Mouse (Mus musculus): ENCODE measurements at regions not wholly inside any gene's neighbourhood (a gene's known extent, or its start where the extent isn't known, plus 50 kb on each side); places are given as distances from the start of the nearest gene placed in this dataset.
"Not testable (repeated sequence)": the region's sequence is repeated elsewhere in the genome, so short reads cannot be mapped to it uniquely, and the experiment has no call there.

- H3K27me3 ChIP-seq (ENCODE audit: control insufficient read depth, insufficient read depth, low read length, poor library complexity, severe bottlenecking) = no peaks in the 10 kb centered on the region
- no peak for DNase-seq (ENCODE audit: low read depth, low spot score)
- H3K36me3 ChIP-seq (ENCODE audit: control insufficient read depth, insufficient read depth, low read length, poor library complexity, severe bottlenecking) = no peaks in the 10 kb centered on the region
Measured at GRCm38 (mm10) chr14:45773326-45773725, 115.4 kb upstream of the Ddhd1 start.

- Histone ChIP-seq H3K27me3 (ENCODE audit: control insufficient read depth, insufficient read depth, low read length, poor library complexity, severe bottlenecking) (no peaks in the 10 kb centered on the region), H3K36me3 (ENCODE audit: control insufficient read depth, insufficient read depth, low read length, poor library complexity, severe bottlenecking) (no peaks in the 10 kb centered on the region)
- no peak for DNase-seq (ENCODE audit: low read depth, low spot score)
Measured at GRCm38 (mm10) chr14:45781850-45782249, 123.9 kb upstream of the Ddhd1 start.

GRCm38 (mm10) chr14:45794980-45795379 lies 137.0 kb upstream of the Ddhd1 start:
- Histone ChIP-seq H3K36me3 (ENCODE audit: control insufficient read depth, insufficient read depth, low read length, poor library complexity, severe bottlenecking) (no peaks in the 10 kb centered on the region), H3K27me3 (ENCODE audit: control insufficient read depth, insufficient read depth, low read length, poor library complexity, severe bottlenecking) (no peaks in the 10 kb centered on the region)
- DNase-seq (ENCODE audit: low read depth, low spot score) = no peak

GRCm38 (mm10) chr14:45796665-45797319 lies 138.8 kb upstream of the Ddhd1 start:
- no peak for DNase-seq (ENCODE audit: low read depth, low spot score)
- no peaks in the 10 kb centered on the region for H3K27me3 ChIP-seq (ENCODE audit: control insufficient read depth, insufficient read depth, low read length, poor library complexity, severe bottlenecking)
- no peaks in the 10 kb centered on the region for H3K36me3 ChIP-seq (ENCODE audit: control insufficient read depth, insufficient read depth, low read length, poor library complexity, severe bottlenecking)

GRCm38 (mm10) chr14:45797320-45797696 lies 139.4 kb upstream of the Ddhd1 start:
- DNase-seq (ENCODE audit: low read depth, low spot score) = no peak
- H3K36me3 ChIP-seq (ENCODE audit: control insufficient read depth, insufficient read depth, low read length, poor library complexity, severe bottlenecking) = no peaks in the 10 kb centered on the region
- no peaks in the 10 kb centered on the region for H3K27me3 ChIP-seq (ENCODE audit: control insufficient read depth, insufficient read depth, low read length, poor library complexity, severe bottlenecking)

- DNase-seq (ENCODE audit: low read depth, low spot score) = no peak
- no peaks in the 10 kb centered on the region for H3K27me3 ChIP-seq (ENCODE audit: control insufficient read depth, insufficient read depth, low read length, poor library complexity, severe bottlenecking)
- H3K36me3 ChIP-seq (ENCODE audit: control insufficient read depth, insufficient read depth, low read length, poor library complexity, severe bottlenecking) = no peaks in the 10 kb centered on the region
Measured at GRCm38 (mm10) chr14:45799286-45799685, 141.3 kb upstream of the Ddhd1 start.

- no peaks in the 10 kb centered on the region for H3K27me3 ChIP-seq (ENCODE audit: control insufficient read depth, insufficient read depth, low read length, poor library complexity, severe bottlenecking)
- no peak for DNase-seq (ENCODE audit: low read depth, low spot score)
- H3K36me3 ChIP-seq (ENCODE audit: control insufficient read depth, insufficient read depth, low read length, poor library complexity, severe bottlenecking) = no peaks in the 10 kb centered on the region
Measured at GRCm38 (mm10) chr14:45805950-45806349, 148.0 kb upstream of the Ddhd1 start.

- Histone ChIP-seq H3K27me3 (ENCODE audit: control insufficient read depth, insufficient read depth, low read length, poor library complexity, severe bottlenecking) (no peaks in the 10 kb centered on the region), H3K36me3 (ENCODE audit: control insufficient read depth, insufficient read depth, low read length, poor library complexity, severe bottlenecking) (no peaks in the 10 kb centered on the region)
- DNase-seq (ENCODE audit: low read depth, low spot score) = no peak
Measured at GRCm38 (mm10) chr14:45806726-45807280, 148.9 kb upstream of the Ddhd1 start.

- H3K36me3 ChIP-seq (ENCODE audit: control insufficient read depth, insufficient read depth, low read length, poor library complexity, severe bottlenecking) = no peaks in the 10 kb centered on the region
- DNase-seq (ENCODE audit: low read depth, low spot score) = no peak
Measured at GRCm38 (mm10) chr14:45807767-45808166, 149.8 kb upstream of the Ddhd1 start.

GRCm38 (mm10) chr14:45809491-45809890 lies 151.5 kb upstream of the Ddhd1 start:
- DNase-seq (ENCODE audit: low read depth, low spot score) = no peak
- Histone ChIP-seq H3K36me3 (ENCODE audit: control insufficient read depth, insufficient read depth, low read length, poor library complexity, severe bottlenecking) (no peaks in the 10 kb centered on the region), H3K27me3 (ENCODE audit: control insufficient read depth, insufficient read depth, low read length, poor library complexity, severe bottlenecking) (no peaks in the 10 kb centered on the region)

More at GRCm38 (mm10) chr14:45807767-45808166, 149.8 kb upstream of the Ddhd1 start:
- no peaks in the 10 kb centered on the region for H3K27me3 ChIP-seq (ENCODE audit: control insufficient read depth, insufficient read depth, low read length, poor library complexity, severe bottlenecking)

- Histone ChIP-seq H3K27me3 (ENCODE audit: control insufficient read depth, insufficient read depth, low read length, poor library complexity, severe bottlenecking) (no peaks in the 10 kb centered on the region), H3K36me3 (ENCODE audit: control insufficient read depth, insufficient read depth, low read length, poor library complexity, severe bottlenecking) (no peaks in the 10 kb centered on the region)
- no peak for DNase-seq (ENCODE audit: low read depth, low spot score)
Measured at GRCm38 (mm10) chr14:45810101-45810500, 152.2 kb upstream of the Ddhd1 start.

GRCm38 (mm10) chr14:45810630-45811029 lies 152.7 kb upstream of the Ddhd1 start:
- H3K36me3 ChIP-seq (ENCODE audit: control insufficient read depth, insufficient read depth, low read length, poor library complexity, severe bottlenecking) = no peaks in the 10 kb centered on the region
- DNase-seq (ENCODE audit: low read depth, low spot score) = no peak

GRCm38 (mm10) chr14:45815598-45815997 lies 157.7 kb upstream of the Ddhd1 start:
- H3K27me3 ChIP-seq (ENCODE audit: control insufficient read depth, insufficient read depth, low read length, poor library complexity, severe bottlenecking) = no peaks in the 10 kb centered on the region
- no peaks in the 10 kb centered on the region for H3K36me3 ChIP-seq (ENCODE audit: control insufficient read depth, insufficient read depth, low read length, poor library complexity, severe bottlenecking)
- no peak for DNase-seq (ENCODE audit: low read depth, low spot score)

More at GRCm38 (mm10) chr14:45810630-45811029, 152.7 kb upstream of the Ddhd1 start:
- no peaks in the 10 kb centered on the region for H3K27me3 ChIP-seq (ENCODE audit: control insufficient read depth, insufficient read depth, low read length, poor library complexity, severe bottlenecking)

GRCm38 (mm10) chr14:45816611-45817010 lies 158.7 kb upstream of the Ddhd1 start:
- not testable (repeated sequence) for DNase-seq (ENCODE audit: low read depth, low spot score); H3K27me3 ChIP-seq (ENCODE audit: control insufficient read depth, insufficient read depth, low read length, poor library complexity, severe bottlenecking); H3K36me3 ChIP-seq (ENCODE audit: control insufficient read depth, insufficient read depth, low read length, poor library complexity, severe bottlenecking)

GRCm38 (mm10) chr14:45817756-45818155 lies 159.8 kb upstream of the Ddhd1 start:
- no peaks in the 10 kb centered on the region for H3K27me3 ChIP-seq (ENCODE audit: control insufficient read depth, insufficient read depth, low read length, poor library complexity, severe bottlenecking)
- DNase-seq (ENCODE audit: low read depth, low spot score) = no peak
- H3K36me3 ChIP-seq (ENCODE audit: control insufficient read depth, insufficient read depth, low read length, poor library complexity, severe bottlenecking) = no peaks in the 10 kb centered on the region

GRCm38 (mm10) chr14:45824601-45825000 lies 166.7 kb upstream of the Ddhd1 start:
- no peaks in the 10 kb centered on the region for H3K36me3 ChIP-seq (ENCODE audit: control insufficient read depth, insufficient read depth, low read length, poor library complexity, severe bottlenecking)
- no peak for DNase-seq (ENCODE audit: low read depth, low spot score)
- H3K27me3 ChIP-seq (ENCODE audit: control insufficient read depth, insufficient read depth, low read length, poor library complexity, severe bottlenecking) = no peaks in the 10 kb centered on the region
